Mouse (Mus musculus) liver, embryonic 14.5 days (tissue): ENCODE results near the gene Sept3.

Experiments
- CTCF ChIP-seq: IDR thresholded peaks from 2 replicates; pipeline ENCODE4 v1.5.1; 2016; ENCODE audit warnings: antibody characterized with exemption, low read depth, control low read depth
- EP300 ChIP-seq: IDR thresholded peaks from 2 replicates; pipeline ENCODE4 v1.6.1; 2016; ENCODE audit warnings: antibody characterized with exemption, low read depth

- TF ChIP-seq CTCF (no peak), EP300 (no peak)
These were observed 43.6 kb upstream of the Sept3 start for GRCm38 (mm10) chr15:82231100-82231499.
